Mouse (Mus musculus) urinary bladder, postnatal 0 days (tissue): ENCODE data around the gene Olfr616. TPM values are rescaled to one million over a fixed set of nuclear protein-coding genes. Genes with fewer than 3 reads are reported as not detected.

Experiments
- microRNA-seq: library from miRNA; unstranded; fragments of <30 nt; microRNA quantifications from one replicate; pipeline ENCODE4, GENCODE M21; 2016
- polyA plus RNA-seq: library from polyadenylated mRNA; unstranded; fragments of >200 nt; fragmentation: Nextera tagmentation; extraction: Ambion mirVana; gene quantifications from 2 replicates; pipeline ENCODE4 v1.2.1, GENCODE M21; 2015

Gene Olfr616
- polyA plus RNA-seq = not detected in 2 replicates

DNA sequence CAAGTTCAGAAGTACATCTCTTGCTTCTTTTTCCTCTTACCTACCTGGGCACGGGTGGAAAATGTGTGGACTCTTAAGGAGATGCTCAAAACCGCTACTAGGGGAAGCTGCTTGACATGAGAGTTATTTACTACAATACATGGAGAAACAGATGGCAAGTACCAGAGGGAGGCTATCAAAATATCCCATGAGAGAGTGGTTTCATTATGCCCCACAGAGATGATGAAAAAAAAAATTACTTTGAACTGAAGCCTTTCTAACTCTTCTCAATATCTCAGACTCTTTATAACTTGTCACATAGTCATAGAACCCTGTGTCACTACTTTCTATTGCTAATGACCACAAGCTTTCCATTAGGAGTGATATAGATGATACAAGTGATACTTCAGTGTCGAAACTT is at the start of gene Olfr616:
Olfr616 (minus strand) TSS at position 101 of the 400 bp plus-strand sequence.

GRCm38 (mm10) chr7:103612434-103612833 is 43.5 kb upstream of the Olfr616 start, which contains the start of gene Olfr620:
Olfr620 (minus strand) TSS chr7:103612534.

GRCm38 (mm10) chr7:103600275-103600674 is 31.3 kb upstream of the Olfr616 start, which contains the start of gene Olfr619:
Olfr619 (plus strand) TSS chr7:103600575.

GRCm38 (mm10) chr7:103589803-103590202 is 20.9 kb upstream of the Olfr616 start, which contains the start of gene Olfr618:
Olfr618 (plus strand) TSS chr7:103590103.

GRCm38 (mm10) chr7:103572761-103573160 is 3.8 kb upstream of the Olfr616 start, which contains the start of gene Olfr617:
Olfr617 (plus strand) TSS chr7:103573061.

GRCm38 (mm10) chr7:103555779-103556178 is 13.2 kb downstream of the Olfr616 start, which contains the start of gene Olfr615:
Olfr615 (plus strand) TSS chr7:103556079.

GRCm38 (mm10) chr7:103547774-103548173 is 21.2 kb downstream of the Olfr616 start, which contains the start of gene Olfr613:
Olfr613 (plus strand) TSS chr7:103548074.

DNA sequence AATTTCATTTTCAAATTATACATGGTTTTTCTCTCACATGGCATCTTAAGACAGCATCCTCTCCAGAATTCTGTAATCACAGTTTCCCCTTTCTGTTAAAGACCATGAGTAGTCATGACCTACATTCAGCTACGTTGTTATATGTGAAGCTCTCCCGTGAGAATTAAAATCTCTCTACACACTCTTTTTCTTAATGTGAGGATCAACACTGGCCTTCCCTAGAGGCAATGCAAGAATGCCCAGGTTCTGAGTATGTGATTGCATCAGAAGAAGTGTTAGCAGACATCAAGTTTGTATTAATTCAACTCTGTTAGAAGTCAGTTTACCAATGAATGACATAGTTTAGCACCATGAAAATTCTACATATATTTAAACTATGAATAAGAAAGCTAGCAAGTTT is 26.3 kb downstream of the Olfr616 start, which contains the start of gene Olfr612:
Olfr612 (minus strand) TSS at position 101 of the 400 bp plus-strand sequence.

DNA sequence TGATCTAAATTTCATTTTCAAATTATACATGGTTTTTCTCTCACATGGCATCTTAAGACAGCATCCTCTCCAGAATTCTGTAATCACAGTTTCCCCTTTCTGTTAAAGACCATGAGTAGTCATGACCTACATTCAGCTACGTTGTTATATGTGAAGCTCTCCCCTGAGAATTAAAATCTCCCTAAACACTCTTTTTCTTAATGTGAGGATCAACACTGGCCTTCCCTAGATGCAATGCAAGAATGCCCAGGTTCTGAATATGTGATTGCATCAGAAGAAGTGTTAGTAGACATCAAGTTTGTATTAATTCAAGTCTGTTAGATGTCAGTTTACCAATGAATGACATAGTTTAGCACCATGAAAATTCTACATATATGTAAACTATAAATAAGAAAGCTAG is 48.2 kb downstream of the Olfr616 start, which contains the start of gene Olfr611:
Olfr611 (minus strand) TSS at position 101 of the 400 bp plus-strand sequence.

Small RNAs within 50 kb of the gene (microRNA-seq; reads per million reads assigned to microRNA genes)
- not detected for gene Gm26506

Other genes with a start within 250 kb of the Olfr616 start
- not detected in 2 replicates for gene Olfr598, start 245.6 kb downstream of the Olfr616 start, polyA plus RNA-seq
- gene Olfr599, start 233.2 kb downstream of the Olfr616 start, polyA plus RNA-seq = not detected in 2 replicates
- gene Olfr600, start 219.5 kb downstream of the Olfr616 start, polyA plus RNA-seq = not detected in 2 replicates
- not detected in 2 replicates for gene Olfr601, start 206.5 kb downstream of the Olfr616 start, polyA plus RNA-seq
- not detected in 2 replicates for gene Olfr603, start 183.0 kb downstream of the Olfr616 start, polyA plus RNA-seq
- gene Usp17lc, start 154.1 kb downstream of the Olfr616 start, polyA plus RNA-seq = not detected in 2 replicates
- not detected in 2 replicates for gene Olfr605, start 123.7 kb downstream of the Olfr616 start, polyA plus RNA-seq
- gene Olfr606, start 120.1 kb downstream of the Olfr616 start, polyA plus RNA-seq = not detected in 2 replicates
- not detected in 2 replicates for gene Olfr607, start 105.0 kb downstream of the Olfr616 start, polyA plus RNA-seq
- not detected in 2 replicates for gene Olfr608, start 99.3 kb downstream of the Olfr616 start, polyA plus RNA-seq
- gene Olfr609, start 71.1 kb downstream of the Olfr616 start, polyA plus RNA-seq = not detected in 2 replicates
- gene Olfr610, start 57.0 kb downstream of the Olfr616 start, polyA plus RNA-seq = not detected in 2 replicates
- gene Olfr611, start 48.3 kb downstream of the Olfr616 start, polyA plus RNA-seq = not detected in 2 replicates
- gene Olfr612, start 26.4 kb downstream of the Olfr616 start, polyA plus RNA-seq = not detected in 2 replicates
- not detected in 2 replicates for gene Olfr613, start 21.1 kb downstream of the Olfr616 start, polyA plus RNA-seq
- not detected in 2 replicates for gene Olfr615, start 13.1 kb downstream of the Olfr616 start, polyA plus RNA-seq
- gene Olfr617, start 3.9 kb upstream of the Olfr616 start, polyA plus RNA-seq = not detected in 2 replicates
- gene Olfr618, start 21.0 kb upstream of the Olfr616 start, polyA plus RNA-seq = not detected in 2 replicates
- gene Olfr619, start 31.4 kb upstream of the Olfr616 start, polyA plus RNA-seq = not detected in 2 replicates
- not detected in 2 replicates for gene Olfr620, start 43.4 kb upstream of the Olfr616 start, polyA plus RNA-seq
- gene Olfr622, start 73.6 kb upstream of the Olfr616 start, polyA plus RNA-seq = not detected in 2 replicates
- not detected in 2 replicates for gene Olfr623, start 94.6 kb upstream of the Olfr616 start, polyA plus RNA-seq
- gene Olfr624, start 102.0 kb upstream of the Olfr616 start, polyA plus RNA-seq = 0.05 TPM in 1 of 2 replicates, not detected in the other
- gene Olfr625-ps1, start 113.6 kb upstream of the Olfr616 start, polyA plus RNA-seq = not detected in 2 replicates
- not detected in 2 replicates for gene Olfr243, start 145.5 kb upstream of the Olfr616 start, polyA plus RNA-seq
- not detected in 2 replicates for gene Olfr628, start 161.2 kb upstream of the Olfr616 start, polyA plus RNA-seq
- not detected in 2 replicates for gene Olfr629, start 175.8 kb upstream of the Olfr616 start, polyA plus RNA-seq
- not detected in 2 replicates for gene Olfr630, start 188.2 kb upstream of the Olfr616 start, polyA plus RNA-seq
- not detected in 2 replicates for gene Olfr69, start 202.5 kb upstream of the Olfr616 start, polyA plus RNA-seq
- not detected in 2 replicates for gene Olfr68, start 210.6 kb upstream of the Olfr616 start, polyA plus RNA-seq
- not detected in 2 replicates for gene Olfr67, start 222.7 kb upstream of the Olfr616 start, polyA plus RNA-seq
- 1,351 and 3,387 TPM in 2 replicates for gene Hbb-bt, start 244.9 kb upstream of the Olfr616 start, polyA plus RNA-seq